Mouse (Mus musculus) forebrain, postnatal 0 days (tissue): ENCODE data around the gene Aqp3. TPM values are rescaled to one million over a fixed set of nuclear protein-coding genes. Genes with fewer than 3 reads are reported as not detected.
"Not testable (repeated sequence)": the region's sequence is repeated elsewhere in the genome, so short reads cannot be mapped to it uniquely, and the experiment has no call there.

Source experiments
- ATAC-seq: fragments of 200-750 bp; cut with Nextera tagmentation; 2 replicates; pipeline ENCODE4 v1.8.0; 2017; ENCODE audit warnings: mild to moderate bottlenecking, moderate library complexity
- DNase-seq: peaks from one replicate; pipeline ENCODE4 v3.0.0-alpha.2; 2015
- H3K27ac ChIP-seq: fragments of 300-500 bp; sonication (generic); 2 replicates; pipeline ENCODE4 v1.5.1; 2014; ENCODE audit warnings: low read depth, mild to moderate bottlenecking, antibody characterized with exemption, low read length, moderate library complexity, mixed read lengths
- H3K27me3 ChIP-seq: fragments of 300-500 bp; sonication (generic); 2 replicates; pipeline ENCODE4 v1.6.1; 2014; ENCODE audit warnings: mild to moderate bottlenecking, low read length, mixed read lengths; ENCODE audit not compliant: insufficient read depth
- H3K36me3 ChIP-seq: fragments of 300-500 bp; sonication (generic); 2 replicates; pipeline ENCODE4 v1.6.1; 2014; ENCODE audit warnings: mild to moderate bottlenecking, moderate library complexity; ENCODE audit not compliant: insufficient read depth
- H3K4me1 ChIP-seq: fragments of 300-500 bp; sonication (generic); 2 replicates; pipeline ENCODE4 v1.6.1; 2014; ENCODE audit warnings: antibody characterized with exemption; ENCODE audit not compliant: insufficient read depth
- H3K4me2 ChIP-seq: fragments of 300-500 bp; sonication (generic); 2 replicates; pipeline ENCODE4 v1.6.1; 2014; ENCODE audit warnings: low read depth, mild to moderate bottlenecking, moderate library complexity
- H3K4me3 ChIP-seq: fragments of 300-500 bp; sonication (generic); 2 replicates; pipeline ENCODE4 v1.5.1; 2014; ENCODE audit warnings: low read depth, low read length, mixed read lengths
- H3K9ac ChIP-seq: fragments of 300-500 bp; sonication (generic); 2 replicates; pipeline ENCODE4 v1.6.1; 2014; ENCODE audit warnings: mild to moderate bottlenecking
- H3K9me3 ChIP-seq: fragments of 300-500 bp; sonication (generic); 2 replicates; pipeline ENCODE4 v1.6.1; 2016; ENCODE audit warnings: low read length
- CTCF ChIP-seq: sonication (generic); IDR thresholded peaks from 2 replicates; pipeline ENCODE4 v1.5.1; 2016; ENCODE audit warnings: antibody characterized with exemption, control low read depth, low read depth
- WGBS: fragments of 180-500 bp; shearing (Covaris S2); extraction: QIAGEN DNeasy Blood & Tissue Kit; methylation state at CpG from one replicate; pipeline ENCODE4 v1.1.7; 2014; 5-methylcytosine and 5-hydroxymethylcytosine counted together
- polyA plus RNA-seq: library from polyadenylated mRNA; unstranded; fragments of >200 nt; fragmentation: Nextera tagmentation; extraction: Ambion mirVana; gene quantifications from 2 replicates; pipeline ENCODE4 v1.2.1, GENCODE M21; 2015
- total RNA-seq: library from RNA; depleted of rRNA; stranded (reverse); fragments of >200 nt; gene quantifications from 2 replicates; pipeline ENCODE4 v1.2.3, GENCODE M21; 2014

The Aqp3 gene
- total and polyA plus RNA-seq, 2 experiments from 2014 or later: 0.36 TPM; not detected in 1

DNA sequence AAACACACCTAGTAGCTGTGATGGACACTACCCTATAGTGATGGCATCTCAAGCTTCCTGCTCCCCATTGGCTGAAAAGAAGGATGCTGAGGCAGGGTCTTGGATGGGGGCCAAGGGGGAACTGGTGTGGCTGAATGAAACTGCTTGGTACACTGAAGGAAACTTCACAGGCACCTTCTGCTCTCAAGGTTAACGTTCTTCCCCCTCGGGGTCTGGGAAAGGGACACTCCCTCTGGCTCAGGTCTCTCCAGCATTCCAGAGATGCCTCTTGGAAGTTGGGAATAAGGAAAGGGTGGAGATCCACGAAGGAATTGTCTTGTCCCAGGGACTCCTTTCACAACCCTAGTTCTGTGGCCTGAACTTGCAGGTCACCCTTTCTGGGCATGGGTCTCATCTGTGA lies 6.6 kb downstream of the Aqp3 start:
- ATAC-seq: no peak
- H3K27ac ChIP-seq: no peak overlapping the region
- no peaks in the 10 kb centered on the region for H3K36me3 ChIP-seq
- no peaks in the 10 kb centered on the region for H3K9me3 ChIP-seq
- WGBS: 58% methylated on average over 3 of the region's 3 CpGs
- no peak for TF ChIP-seq CTCF
- H3K4me1 ChIP-seq: no peaks in the 10 kb centered on the region
- H3K4me3 ChIP-seq: no peak overlapping the region
- H3K27me3 ChIP-seq: no peaks in the 10 kb centered on the region
- no peak overlapping the region for H3K4me2 ChIP-seq
- H3K9ac ChIP-seq: no peak overlapping the region
- DNase-seq: no peak

DNA sequence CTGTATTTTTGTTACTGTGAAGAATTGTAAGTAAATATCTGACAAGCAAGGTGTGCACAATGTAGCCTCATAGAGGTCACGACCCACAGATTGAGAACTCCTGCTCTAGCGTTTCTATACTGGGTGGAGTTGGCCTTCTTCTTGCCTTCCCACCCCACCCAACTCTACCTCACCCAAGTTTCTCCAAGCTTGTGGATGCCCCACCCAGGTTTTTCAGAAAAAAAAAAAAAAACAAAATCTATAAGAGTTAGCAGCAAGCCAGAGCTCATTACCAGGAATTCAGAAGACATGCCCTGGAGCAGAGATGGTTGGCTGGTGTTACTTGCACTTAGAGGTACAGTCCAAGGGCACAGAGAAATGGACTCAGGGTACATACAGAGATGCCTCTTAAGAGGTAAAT lies 8.3 kb downstream of the Aqp3 start:
- ATAC-seq: no peak
- Histone ChIP-seq H3K9ac (no peak overlapping the region), H3K4me1 (no peaks in the 10 kb centered on the region), H3K27me3 (no peaks in the 10 kb centered on the region), H3K4me3 (no peak overlapping the region), H3K36me3 (no peaks in the 10 kb centered on the region), H3K4me2 (no peak overlapping the region), H3K27ac (no peak overlapping the region), H3K9me3 (no peaks in the 10 kb centered on the region)
- 82% methylated on average over 2 of the region's 2 CpGs for WGBS
- TF ChIP-seq CTCF: no peak
- DNase-seq: no peak

DNA sequence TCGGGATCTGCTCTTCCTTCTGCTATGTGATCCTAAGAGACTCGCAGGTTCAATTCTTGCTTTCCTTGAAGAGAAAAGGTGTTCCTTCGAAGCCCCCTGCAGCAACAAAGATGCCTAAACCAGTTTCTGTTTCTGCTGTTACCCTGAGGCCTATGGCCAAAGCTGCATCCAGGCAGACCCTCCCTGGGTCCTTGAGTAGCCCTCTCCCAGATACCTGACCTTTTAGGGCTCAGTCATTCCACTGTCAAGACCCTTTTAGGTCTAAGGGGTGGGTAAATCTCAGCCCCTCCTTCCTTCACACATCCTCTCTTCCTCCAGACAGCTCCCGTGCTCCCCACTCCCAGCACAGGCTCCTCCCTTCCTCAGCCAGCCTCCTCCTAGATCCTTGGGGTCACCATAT lies 8.8 kb downstream of the Aqp3 start:
- WGBS: 92% methylated on average over 4 of the region's 4 CpGs
- Histone ChIP-seq H3K27me3 (no peaks in the 10 kb centered on the region), H3K9ac (no peak overlapping the region), H3K9me3 (no peaks in the 10 kb centered on the region), H3K4me1 (no peaks in the 10 kb centered on the region), H3K27ac (no peak overlapping the region), H3K4me3 (no peak overlapping the region), H3K36me3 (no peaks in the 10 kb centered on the region), H3K4me2 (no peak overlapping the region)
- no peak for TF ChIP-seq CTCF
- DNase-seq: no peak
- no peak for ATAC-seq

DNA sequence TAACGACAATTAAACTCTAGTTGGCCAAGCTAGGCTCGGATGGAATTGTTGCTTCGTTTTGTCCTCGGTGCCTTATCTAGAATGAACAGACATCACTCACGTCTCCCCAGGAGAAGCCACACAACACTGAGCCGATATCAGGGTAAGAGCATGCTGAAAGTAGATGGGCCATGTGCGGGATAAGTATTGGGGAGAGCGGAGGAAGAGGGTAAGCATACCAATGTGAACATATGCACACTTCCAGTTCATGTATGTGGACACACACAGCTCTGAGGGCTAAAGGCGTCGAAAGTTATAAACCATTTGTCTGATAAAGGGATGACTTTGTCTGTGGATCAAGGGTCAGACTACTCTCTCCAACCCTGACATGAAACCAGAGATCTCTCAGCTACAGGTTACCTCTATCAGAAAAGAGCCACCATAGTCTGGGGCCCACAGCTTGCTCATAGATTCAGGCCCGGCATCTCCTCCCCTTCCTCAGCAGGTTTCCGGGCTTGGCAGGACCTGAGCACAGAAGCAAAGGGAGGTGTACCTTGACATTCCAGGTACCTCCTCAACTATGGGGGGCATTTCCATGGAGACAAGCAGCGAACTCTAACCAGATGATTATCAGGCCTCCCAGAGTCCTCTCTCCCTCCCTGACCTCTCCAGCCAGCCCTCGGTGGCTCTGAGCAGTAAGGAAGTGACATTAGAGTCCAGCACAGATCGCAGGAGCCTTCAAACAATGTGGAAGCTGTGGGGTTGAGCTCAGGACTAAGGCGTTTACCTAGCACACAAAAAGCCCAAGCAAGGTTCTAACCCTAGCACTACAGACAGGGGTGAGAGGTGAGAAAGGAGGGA lies 10.3 kb downstream of the Aqp3 start:
- Histone ChIP-seq H3K9me3 (no peaks in the 10 kb centered on the region), H3K4me1 (no peaks in the 10 kb centered on the region), H3K27me3 (no peaks in the 10 kb centered on the region), H3K4me2 (no peak overlapping the region), H3K36me3 (no peaks in the 10 kb centered on the region), H3K9ac (no peak overlapping the region), H3K4me3 (no peak overlapping the region), H3K27ac (no peak overlapping the region)
- DNase-seq: no peak
- no peak for ATAC-seq
- 84% methylated on average over 16 of the region's 16 CpGs for WGBS
- no peak for TF ChIP-seq CTCF

DNA sequence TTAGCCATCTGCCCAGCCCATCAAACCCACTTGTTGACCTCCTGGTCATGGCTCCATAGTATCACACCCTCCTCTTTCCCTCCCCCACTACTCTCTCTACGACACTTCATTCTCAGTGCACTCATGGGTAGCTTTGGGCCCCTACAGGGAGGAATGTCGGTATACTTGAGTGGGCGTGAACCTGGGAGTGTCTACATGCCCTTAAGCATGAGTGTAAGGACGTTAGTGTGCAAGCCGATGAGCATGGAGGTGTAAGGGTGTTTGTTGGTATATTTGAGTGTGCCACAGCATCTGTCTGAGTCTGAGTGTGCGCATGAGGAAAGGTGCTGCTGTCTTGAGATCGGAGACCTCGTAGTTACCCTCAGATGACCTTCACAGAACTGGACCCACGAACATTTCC lies 11.0 kb downstream of the Aqp3 start:
- Histone ChIP-seq H3K4me1 (no peaks in the 10 kb centered on the region), H3K36me3 (no peaks in the 10 kb centered on the region), H3K9me3 (no peaks in the 10 kb centered on the region), H3K27me3 (no peaks in the 10 kb centered on the region), H3K27ac (no peak overlapping the region), H3K9ac (no peak overlapping the region), H3K4me3 (no peak overlapping the region), H3K4me2 (no peak overlapping the region)
- DNase-seq (no peak), ATAC-seq (no peak)
- 81% methylated on average over 9 of the region's 9 CpGs for WGBS
- no peak for TF ChIP-seq CTCF

DNA sequence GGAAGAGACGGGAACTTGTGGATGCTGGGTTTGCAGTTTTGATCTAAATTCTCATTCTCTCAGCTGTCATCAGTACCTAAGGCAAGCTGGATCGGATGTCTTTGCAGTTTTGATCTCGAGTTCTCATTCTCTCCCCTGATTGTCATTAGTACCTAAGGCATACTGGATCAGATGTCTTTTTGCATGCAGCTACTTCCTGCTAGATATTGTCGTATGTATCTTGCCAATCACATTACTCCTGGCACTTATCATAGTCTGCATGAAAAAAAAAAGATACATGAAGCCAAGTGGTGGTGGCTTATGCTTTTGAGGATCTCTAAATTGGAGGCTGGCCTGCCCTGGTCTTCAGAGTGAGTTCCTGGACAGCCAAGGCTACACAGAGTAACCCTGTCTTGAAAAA lies 13.2 kb downstream of the Aqp3 start:
- Histone ChIP-seq H3K4me3 (no peak overlapping the region), H3K9me3 (no peaks in the 10 kb centered on the region), H3K27ac (no peak overlapping the region), H3K27me3 (no peaks in the 10 kb centered on the region), H3K36me3 (no peaks in the 10 kb centered on the region), H3K4me1 (no peaks in the 10 kb centered on the region), H3K4me2 (no peak overlapping the region), H3K9ac (no peak overlapping the region)
- TF ChIP-seq CTCF: no peak
- ATAC-seq (no peak), DNase-seq (no peak)
- 78% methylated on average over 4 of the region's 4 CpGs for WGBS

DNA sequence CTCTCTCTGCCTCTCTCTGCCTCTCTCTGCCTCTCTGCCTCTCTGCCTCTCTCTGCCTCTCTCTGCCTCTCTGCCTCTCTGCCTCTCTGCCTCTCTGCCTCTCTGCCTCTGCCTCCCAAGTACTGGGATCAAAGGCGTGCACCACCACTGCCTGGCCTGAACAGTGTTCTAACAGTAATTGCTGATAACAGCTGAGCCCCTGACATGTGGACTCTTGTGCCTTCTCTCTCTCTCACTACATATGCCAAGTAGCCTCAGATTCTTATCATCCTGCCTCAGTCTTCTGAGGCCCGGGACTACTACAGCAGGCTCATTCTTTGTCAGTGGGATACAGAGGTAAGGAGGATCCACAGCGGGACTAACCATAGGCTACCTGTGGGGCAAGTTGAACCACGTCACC lies 15.2 kb downstream of the Aqp3 start:
- not testable (repeated sequence) for H3K4me3 ChIP-seq, ATAC-seq, H3K36me3 ChIP-seq, DNase-seq, H3K9me3 ChIP-seq, H3K9ac ChIP-seq, H3K4me1 ChIP-seq, H3K4me2 ChIP-seq, H3K27me3 ChIP-seq, H3K27ac ChIP-seq
- 77% methylated on average over 4 of the region's 4 CpGs for WGBS
